Mouse (Mus musculus) heart, embryonic 13.5 days (tissue): ENCODE measurements around the gene Fto. TPM values are rescaled to one million over a fixed set of nuclear protein-coding genes. Genes with fewer than 3 reads are reported as not detected.

Experiments
- ATAC-seq: fragments of 200-750 bp; cut with Nextera tagmentation; 2 replicates; pipeline ENCODE4 v1.8.0; 2017; ENCODE audit warnings: moderate TSS enrichment; ENCODE audit not compliant: insufficient number of reproducible peaks, low FRiP score, low TSS enrichment; ENCODE audit errors: extremely low read depth
- H3K27ac ChIP-seq: fragments of 300-500 bp; sonication (generic); replicated peaks from 2 replicates; pipeline ENCODE4 v1.5.1; 2015; ENCODE audit warnings: moderate library complexity, mild to moderate bottlenecking, inconsistent platforms
- H3K27me3 ChIP-seq: fragments of 300-500 bp; sonication (generic); replicated peaks from 2 replicates; pipeline ENCODE4 v1.6.1; 2015; ENCODE audit warnings: mild to moderate bottlenecking, inconsistent platforms
- H3K36me3 ChIP-seq: fragments of 300-500 bp; sonication (generic); 2 replicates; pipeline ENCODE4 v1.6.1; 2015; ENCODE audit warnings: mild to moderate bottlenecking, inconsistent platforms
- H3K4me1 ChIP-seq: fragments of 300-500 bp; sonication (generic); 2 replicates; pipeline ENCODE4 v1.6.1; 2015; ENCODE audit warnings: inconsistent platforms
- H3K4me2 ChIP-seq: fragments of 300-500 bp; sonication (generic); 2 replicates; pipeline ENCODE4 v1.6.1; 2015; ENCODE audit warnings: inconsistent platforms, mild to moderate bottlenecking, moderate library complexity
- H3K4me3 ChIP-seq: fragments of 300-500 bp; sonication (generic); 2 replicates; pipeline ENCODE4 v1.5.1; 2015; ENCODE audit warnings: moderate library complexity, mild to moderate bottlenecking, inconsistent platforms
- H3K9ac ChIP-seq: fragments of 300-500 bp; sonication (generic); 2 replicates; pipeline ENCODE4 v1.6.1; 2015; ENCODE audit warnings: inconsistent platforms, mild to moderate bottlenecking, moderate library complexity
- H3K9me3 ChIP-seq: fragments of 300-500 bp; sonication (generic); 2 replicates; pipeline ENCODE4 v1.6.1; 2016; ENCODE audit warnings: inconsistent platforms
- WGBS: fragments of 180-500 bp; shearing (Covaris S2); methylation state at CpG from one replicate; pipeline ENCODE4 v1.1.7; 2015; ENCODE audit warnings: mixed read lengths; 5-methylcytosine and 5-hydroxymethylcytosine counted together
- polyA plus RNA-seq: library from polyadenylated mRNA; unstranded; fragments of >200 nt; fragmentation: Nextera tagmentation; extraction: Ambion mirVana; gene quantifications from 2 replicates; pipeline ENCODE4 v1.2.1, GENCODE M21; 2015

The Fto gene
- polyA plus RNA-seq, 1 experiment from 2014 or later, result 64.3 TPM

DNA sequence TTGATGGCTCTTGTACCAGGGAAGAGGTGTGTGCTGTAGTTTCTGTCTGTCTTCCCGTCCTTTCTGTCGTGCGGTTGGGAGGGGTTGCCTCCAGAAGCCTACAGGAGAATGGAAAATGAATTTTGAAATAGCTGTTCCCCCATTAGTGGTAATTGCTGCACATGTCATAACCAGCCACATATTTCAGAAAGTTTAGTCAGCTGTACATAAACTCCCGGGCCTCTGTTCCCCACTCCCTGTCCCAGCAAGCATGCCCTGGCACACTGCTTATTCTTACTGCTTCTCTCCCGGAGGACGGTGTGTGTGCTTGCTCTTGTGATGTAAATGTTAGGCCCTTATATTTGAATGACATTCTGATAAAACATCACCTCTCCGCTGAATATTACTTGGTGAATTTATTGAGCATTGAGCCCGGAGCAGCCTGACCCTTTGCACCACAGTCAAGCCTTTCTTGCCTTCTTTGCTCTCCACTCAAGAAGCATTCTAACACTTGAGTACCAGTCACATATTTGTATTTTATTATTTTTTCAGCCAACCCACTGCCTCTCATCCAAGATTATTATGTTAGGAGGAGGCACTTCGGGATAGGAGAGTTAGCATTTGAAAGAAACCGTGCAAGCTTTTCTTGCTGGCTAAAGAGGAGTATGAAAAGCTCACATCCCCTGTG lies 175.6 kb downstream of the Fto start:
- Histone ChIP-seq H3K9ac (no peak overlapping the region), H3K27ac (no peak overlapping the region), H3K36me3 (peaks cover 18% of the 10 kb centered on the region), H3K4me1 (peaks cover 25% of the 10 kb centered on the region), H3K4me2 (no peak overlapping the region), H3K4me3 (no peak overlapping the region), H3K27me3 (no peaks in the 10 kb centered on the region), H3K9me3 (no peaks in the 10 kb centered on the region)
- WGBS, result 79% methylated on average over 10 of the region's 10 CpGs
- no peak for ATAC-seq

DNA sequence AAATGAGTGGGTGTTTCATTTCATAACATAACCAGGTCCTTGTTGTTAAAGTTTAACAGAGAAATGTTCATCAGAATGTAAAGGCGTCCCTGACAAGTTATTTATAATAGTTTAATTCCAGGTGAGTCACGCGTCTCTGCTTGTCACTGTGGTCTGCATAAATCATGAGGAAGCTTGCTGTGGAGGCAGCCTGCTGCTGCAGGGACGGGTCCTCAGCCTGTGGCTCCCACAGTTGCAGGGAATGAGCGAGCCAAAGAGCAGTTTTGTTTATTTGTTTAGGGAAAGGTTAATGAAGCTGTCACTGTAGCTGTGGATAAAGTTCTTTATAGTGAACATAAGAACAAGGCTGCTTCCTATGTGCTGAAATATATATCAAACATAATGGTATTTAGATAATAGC lies 176.7 kb downstream of the Fto start:
- Histone ChIP-seq H3K4me2 (no peak overlapping the region), H3K36me3 (peaks cover 11% of the 10 kb centered on the region), H3K4me3 (no peak overlapping the region), H3K27ac (no peak overlapping the region), H3K4me1 (peaks cover 25% of the 10 kb centered on the region), H3K9ac (no peak overlapping the region), H3K27me3 (no peaks in the 10 kb centered on the region), H3K9me3 (no peaks in the 10 kb centered on the region)
- 66% methylated on average over 5 of the region's 5 CpGs for WGBS
- ATAC-seq, result no peak

DNA sequence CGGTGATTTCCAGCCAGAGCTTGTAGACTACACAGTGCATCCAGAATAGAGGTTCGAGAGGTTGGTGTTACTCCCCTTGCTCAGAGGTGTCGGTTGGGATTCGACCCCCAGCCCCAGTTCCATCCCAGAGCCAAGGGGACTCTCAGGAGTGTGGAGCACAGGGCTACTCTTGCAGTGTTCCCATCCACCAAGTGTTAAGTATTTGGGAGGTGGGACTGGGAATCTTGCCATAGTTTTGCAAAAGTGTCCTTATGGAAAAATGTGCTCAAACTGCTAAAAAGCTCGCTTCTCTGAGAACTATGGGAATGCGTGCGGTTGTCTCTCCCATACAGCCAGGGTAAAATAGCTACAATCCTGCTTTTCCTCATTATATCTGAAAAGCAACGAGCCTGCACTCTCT lies 180.0 kb downstream of the Fto start:
- H3K4me2 ChIP-seq, result no peak overlapping the region
- no peak for ATAC-seq
- peaks cover 36% of the 10 kb centered on the region for H3K4me1 ChIP-seq
- no peak overlapping the region for H3K4me3 ChIP-seq
- H3K36me3 ChIP-seq, result no peaks in the 10 kb centered on the region
- H3K9me3 ChIP-seq, result no peaks in the 10 kb centered on the region
- H3K9ac ChIP-seq, result no peak overlapping the region
- WGBS, result 70% methylated on average over 8 of the region's 8 CpGs
- H3K27me3 ChIP-seq, result no peaks in the 10 kb centered on the region
- no peak overlapping the region for H3K27ac ChIP-seq

DNA sequence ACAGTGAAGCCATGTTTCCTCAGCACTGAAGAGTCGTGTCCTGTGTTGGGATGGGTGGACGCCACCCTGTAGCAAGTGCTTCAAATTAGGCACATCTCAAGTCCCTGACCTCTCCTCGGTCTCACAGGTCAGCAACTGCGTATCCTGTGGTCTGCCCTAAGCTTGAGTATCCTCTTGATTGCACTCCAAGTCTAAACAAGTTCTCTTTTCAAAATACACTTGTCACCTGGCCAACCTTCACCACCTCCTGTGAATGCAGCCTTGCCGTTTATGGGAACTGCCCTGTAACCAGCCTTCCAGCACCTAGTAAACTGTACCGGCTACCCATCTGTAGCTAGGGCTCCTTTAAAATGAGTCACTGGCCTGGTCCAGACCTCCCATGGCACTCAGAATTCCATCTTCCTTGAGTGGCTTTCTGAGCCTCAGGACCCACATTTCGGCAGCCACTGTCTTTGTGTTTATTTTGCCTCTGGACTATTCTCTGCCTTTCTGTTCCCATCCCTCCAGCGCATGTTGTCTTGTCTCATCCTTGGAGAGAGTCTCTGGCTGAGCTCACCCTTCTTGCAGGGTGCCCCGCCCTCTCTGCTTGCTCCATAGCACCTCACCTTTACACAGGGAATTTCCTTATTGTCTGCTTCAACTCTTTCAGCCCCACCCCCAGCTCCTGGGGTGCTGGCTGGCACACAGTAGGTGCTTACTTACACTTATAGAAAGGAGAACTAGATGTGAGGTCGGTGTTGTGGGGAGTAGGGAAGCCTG lies 181.4 kb downstream of the Fto start:
- H3K27me3 ChIP-seq, result no peaks in the 10 kb centered on the region
- 60% methylated on average over 10 of the region's 10 CpGs for WGBS
- peaks cover 41% of the 10 kb centered on the region for H3K4me1 ChIP-seq
- ATAC-seq, result no peak
- no peak overlapping the region for H3K4me3 ChIP-seq
- H3K9me3 ChIP-seq, result no peaks in the 10 kb centered on the region
- H3K36me3 ChIP-seq, result no peaks in the 10 kb centered on the region
- no peak overlapping the region for H3K9ac ChIP-seq
- no peak overlapping the region for H3K4me2 ChIP-seq
- H3K27ac ChIP-seq, result no peak overlapping the region

DNA sequence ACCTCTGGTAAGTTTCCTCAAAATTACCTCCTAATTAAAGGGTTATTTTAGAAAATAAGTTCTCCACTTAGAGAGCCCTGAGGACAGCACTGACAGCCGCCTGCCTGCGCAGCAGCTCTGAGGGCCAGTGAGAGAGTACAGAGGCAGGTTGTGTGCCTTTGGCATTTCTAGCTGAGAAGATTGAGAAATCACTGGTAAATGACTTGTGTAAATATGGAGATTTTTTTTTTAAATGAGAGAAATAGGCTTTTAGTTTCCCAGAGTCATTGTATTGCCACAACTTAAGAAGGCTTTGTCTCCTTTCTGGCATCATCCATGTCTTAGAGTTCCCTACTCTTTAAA lies 181.9 kb downstream of the Fto start:
- H3K27ac ChIP-seq, result no peak overlapping the region
- WGBS, result 79% methylated on average over 2 of the region's 2 CpGs
- H3K9me3 ChIP-seq, result no peaks in the 10 kb centered on the region
- peaks cover 41% of the 10 kb centered on the region for H3K4me1 ChIP-seq
- no peak overlapping the region for H3K9ac ChIP-seq
- H3K4me3 ChIP-seq, result no peak overlapping the region
- no peaks in the 10 kb centered on the region for H3K27me3 ChIP-seq
- no peak overlapping the region for H3K4me2 ChIP-seq
- no peaks in the 10 kb centered on the region for H3K36me3 ChIP-seq
- no peak for ATAC-seq

DNA sequence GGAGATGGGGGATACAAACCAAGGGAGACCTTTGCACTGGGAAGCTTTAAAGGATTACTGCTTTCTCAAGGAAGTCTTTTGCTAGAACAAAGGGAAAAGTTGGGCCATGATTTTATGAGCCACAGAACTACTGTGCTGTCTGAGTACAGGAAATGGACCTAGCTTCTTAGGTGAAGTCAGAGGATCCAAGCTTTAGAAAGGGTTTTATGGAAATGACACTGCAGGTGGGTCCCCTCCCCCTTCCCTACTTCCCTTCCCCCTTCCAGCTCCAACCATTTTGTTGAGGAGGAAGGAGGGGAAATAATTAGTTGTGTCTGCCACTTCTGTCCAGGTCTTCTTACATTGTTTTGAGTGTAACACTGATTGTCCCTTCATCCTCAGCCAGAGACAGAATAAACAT lies 182.7 kb downstream of the Fto start:
- no peaks in the 10 kb centered on the region for H3K36me3 ChIP-seq
- ATAC-seq, result no peak
- no peak overlapping the region for H3K4me3 ChIP-seq
- no peak overlapping the region for H3K27ac ChIP-seq
- no peaks in the 10 kb centered on the region for H3K27me3 ChIP-seq
- H3K9me3 ChIP-seq, result no peaks in the 10 kb centered on the region
- H3K9ac ChIP-seq, result no peak overlapping the region
- no peak overlapping the region for H3K4me2 ChIP-seq
- peaks cover 39% of the 10 kb centered on the region for H3K4me1 ChIP-seq

DNA sequence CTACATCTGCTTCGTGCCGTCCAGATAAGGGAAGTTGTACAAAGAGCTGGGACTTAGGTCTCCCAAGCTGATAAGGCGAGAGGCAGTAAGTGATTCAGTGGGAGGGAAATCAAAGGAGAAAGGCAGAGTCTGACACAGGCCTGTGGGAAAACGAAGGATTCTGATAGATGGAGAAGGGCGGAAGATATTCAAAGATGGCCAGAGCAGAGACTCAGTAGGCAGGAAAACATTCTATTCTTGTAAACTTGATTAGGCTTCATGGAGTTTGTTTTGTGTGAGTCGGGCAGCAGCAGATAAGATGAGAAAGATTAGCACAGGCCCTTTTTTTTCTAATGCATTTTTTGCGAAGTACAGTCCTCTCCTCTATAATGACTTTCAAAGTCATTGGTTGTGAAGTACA lies 183.6 kb downstream of the Fto start:
- Histone ChIP-seq H3K4me3 (no peak overlapping the region), H3K27ac (0 out of 2 replicates have a peak overlapping the region, but pooled peaks have one; percentile 8), H3K9ac (no peak overlapping the region), H3K27me3 (no peaks in the 10 kb centered on the region), H3K4me2 (no peak overlapping the region), H3K4me1 (peaks cover 30% of the 10 kb centered on the region), H3K36me3 (no peaks in the 10 kb centered on the region), H3K9me3 (no peaks in the 10 kb centered on the region)
- 17% methylated on average over 7 of the region's 7 CpGs for whole genome bisulfite sequencing
- ATAC-seq, result no peak

DNA sequence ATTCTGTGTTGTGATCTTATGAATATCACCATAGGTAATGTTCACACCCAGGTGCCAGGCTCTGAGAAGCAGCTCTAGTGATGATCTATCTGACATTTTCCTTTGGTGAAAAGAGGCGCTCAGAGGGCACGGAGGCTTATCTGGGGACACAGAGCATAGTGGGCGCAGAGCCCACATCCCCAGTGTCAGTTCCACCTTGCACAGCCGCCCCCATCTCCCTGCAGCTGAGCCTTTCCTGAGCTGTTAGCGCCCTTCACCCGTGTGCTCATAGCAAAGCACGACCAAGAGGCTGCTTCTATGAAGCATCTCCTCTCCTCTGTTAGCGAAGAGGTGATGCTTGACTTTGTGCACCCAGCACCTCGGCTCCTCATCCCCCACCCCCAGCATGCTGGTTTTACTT lies 185.3 kb downstream of the Fto start:
- ATAC-seq, result no peak
- Histone ChIP-seq H3K4me3 (no peak overlapping the region), H3K36me3 (no peaks in the 10 kb centered on the region), H3K27me3 (no peaks in the 10 kb centered on the region), H3K4me2 (no peak overlapping the region), H3K4me1 (peaks cover 33% of the 10 kb centered on the region), H3K9me3 (no peaks in the 10 kb centered on the region), H3K27ac (no peak overlapping the region), H3K9ac (no peak overlapping the region)
- WGBS, result 67% methylated on average over 9 of the region's 9 CpGs

DNA sequence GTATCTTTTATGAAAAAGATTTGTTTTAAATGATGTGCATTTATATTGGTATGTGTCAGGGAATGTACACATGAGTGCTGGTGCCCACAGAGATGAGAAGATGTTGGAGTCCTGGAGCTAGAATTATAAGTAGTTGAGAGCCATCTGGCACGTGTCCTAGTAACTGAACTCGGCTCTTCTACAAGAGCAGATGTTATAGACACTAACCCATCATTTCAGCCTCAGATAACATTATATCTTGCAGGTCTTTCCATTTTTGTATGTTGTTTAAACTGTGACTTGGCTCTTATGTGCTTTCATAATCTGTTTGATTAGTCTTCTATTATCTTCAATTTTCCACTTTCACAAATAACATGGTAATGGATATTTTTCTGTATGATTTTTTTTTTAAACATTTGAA lies 186.0 kb downstream of the Fto start:
- Histone ChIP-seq H3K9ac (no peak overlapping the region), H3K4me1 (peaks cover 36% of the 10 kb centered on the region), H3K27ac (no peak overlapping the region), H3K27me3 (no peaks in the 10 kb centered on the region), H3K36me3 (no peaks in the 10 kb centered on the region), H3K4me3 (no peak overlapping the region), H3K4me2 (no peak overlapping the region), H3K9me3 (no peaks in the 10 kb centered on the region)
- 63% methylated on average over 2 of the region's 2 CpGs for WGBS
- no peak for ATAC-seq

DNA sequence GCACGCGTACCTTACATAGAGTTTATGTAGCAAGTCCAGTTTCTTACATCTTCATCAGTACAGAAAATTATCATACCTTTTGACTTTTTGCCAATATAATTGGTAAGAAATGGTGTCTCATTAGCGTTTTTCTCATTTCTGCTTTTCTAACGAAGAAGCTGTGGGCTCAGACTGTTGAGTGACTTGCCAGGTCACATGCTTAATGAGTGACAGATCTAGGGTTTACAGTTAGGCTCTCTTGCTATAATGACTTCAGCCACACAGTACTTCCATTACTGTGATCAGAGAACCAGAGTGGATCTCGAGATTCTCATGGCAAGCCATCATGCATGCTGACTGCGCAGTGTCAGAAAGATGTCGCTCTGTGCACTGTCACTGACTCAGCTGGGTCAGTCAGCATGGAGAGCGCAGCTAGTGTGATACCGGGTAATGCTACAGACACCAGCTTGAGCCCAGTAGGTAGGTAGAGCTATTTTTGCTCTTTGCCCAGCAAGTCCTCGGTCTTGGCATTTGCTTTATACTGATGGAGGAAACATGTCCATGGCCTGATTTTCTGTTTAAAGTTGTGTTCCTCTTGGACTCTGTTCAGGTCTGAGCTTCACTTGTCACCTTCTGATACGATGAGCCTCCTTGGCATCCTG lies 188.8 kb downstream of the Fto start:
- WGBS, result 76% methylated on average over 11 of the region's 11 CpGs
- Histone ChIP-seq H3K27ac (no peak overlapping the region), H3K4me1 (peaks cover 52% of the 10 kb centered on the region), H3K9me3 (no peaks in the 10 kb centered on the region), H3K9ac (no peak overlapping the region), H3K27me3 (no peaks in the 10 kb centered on the region), H3K4me3 (no peak overlapping the region), H3K36me3 (no peaks in the 10 kb centered on the region), H3K4me2 (no peak overlapping the region)
- ATAC-seq, result no peak

DNA sequence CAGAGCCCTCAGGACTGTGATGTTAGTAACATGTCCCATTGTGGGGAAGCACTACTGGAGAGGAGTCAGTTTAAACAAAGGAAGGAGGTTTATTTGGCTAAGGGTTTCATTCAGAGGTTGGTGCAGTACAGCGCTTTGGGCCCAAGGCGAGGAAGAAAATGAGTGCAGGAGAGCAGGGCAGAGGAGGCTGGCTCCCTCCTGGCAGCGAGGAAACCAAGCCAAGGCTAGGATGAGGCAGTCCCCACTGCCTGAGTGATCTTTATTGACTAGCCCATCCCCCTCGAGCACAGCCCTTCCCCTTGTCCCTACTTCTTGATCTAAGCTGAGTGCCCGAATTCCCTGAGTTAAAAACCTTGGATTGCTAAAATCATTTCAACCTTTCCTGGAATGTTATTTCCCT lies 189.5 kb downstream of the Fto start:
- whole genome bisulfite sequencing, result 63% methylated on average over 5 of the region's 5 CpGs
- no peak for ATAC-seq
- H3K9ac ChIP-seq, result no peak overlapping the region
- H3K9me3 ChIP-seq, result no peaks in the 10 kb centered on the region
- no peak overlapping the region for H3K4me3 ChIP-seq
- peaks cover 52% of the 10 kb centered on the region for H3K4me1 ChIP-seq
- no peak overlapping the region for H3K4me2 ChIP-seq
- no peaks in the 10 kb centered on the region for H3K36me3 ChIP-seq
- H3K27ac ChIP-seq, result no peak overlapping the region
- H3K27me3 ChIP-seq, result no peaks in the 10 kb centered on the region

DNA sequence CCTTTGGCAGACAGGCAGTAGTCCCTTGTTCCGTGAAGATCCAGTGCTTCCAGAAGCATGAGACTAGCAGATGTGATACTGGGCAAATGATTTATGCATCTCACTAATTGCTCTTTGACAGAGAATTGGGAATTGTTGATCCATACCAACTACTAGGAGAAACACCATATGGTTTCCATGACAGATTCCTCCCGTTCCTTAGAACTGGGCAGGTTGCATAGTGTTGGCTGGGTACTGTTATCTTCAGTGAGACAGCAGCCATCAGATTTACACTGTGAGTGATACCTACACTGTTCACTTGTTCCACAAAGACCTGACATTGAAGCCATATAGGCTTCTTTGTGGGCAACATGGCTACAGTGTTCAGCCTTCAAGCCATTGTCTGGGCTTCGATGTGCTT lies 191.0 kb downstream of the Fto start:
- Histone ChIP-seq H3K27me3 (no peaks in the 10 kb centered on the region), H3K27ac (no peak overlapping the region), H3K4me3 (no peak overlapping the region), H3K36me3 (no peaks in the 10 kb centered on the region), H3K9me3 (no peaks in the 10 kb centered on the region), H3K4me2 (no peak overlapping the region), H3K9ac (no peak overlapping the region), H3K4me1 (peaks cover 55% of the 10 kb centered on the region)
- 85% methylated on average over 3 of the region's 3 CpGs for WGBS
- ATAC-seq, result no peak
